Comparison of ENCODE assay signal across 22 mouse cellular contexts in genomic region chr1:142606082-142606481, GRCm38 (mm10).
"Had no signal": no experiment of that assay in that cellular context is flagged by ENCODE, and none has a peak within 500 bp of the region (broad histone marks: within the 10 kb centered on the region; RNA-seq: fewer than 3 reads in every experiment).

No protein-coding gene starts in this region.

- H3K4me2 ChIP-seq: lung, embryonic 15.5 days; midbrain, embryonic 12.5 days; neural tube, embryonic 13.5 days; neural tube, embryonic 15.5 days; stomach, embryonic 15.5 days had no signal

- H3K9ac ChIP-seq: liver, postnatal 0 days; lung, embryonic 15.5 days; midbrain, embryonic 12.5 days; neural tube, embryonic 13.5 days; neural tube, embryonic 15.5 days; stomach, embryonic 15.5 days had no signal

- H3K36me3 ChIP-seq: lung, embryonic 15.5 days; midbrain, embryonic 10.5 days; midbrain, embryonic 12.5 days; neural tube, embryonic 13.5 days; neural tube, embryonic 15.5 days; stomach, embryonic 15.5 days had no signal

- H3K4me3 ChIP-seq: lung, embryonic 15.5 days; midbrain, embryonic 10.5 days; midbrain, embryonic 12.5 days; myocyte; neural tube, embryonic 13.5 days; neural tube, embryonic 15.5 days; stomach, embryonic 15.5 days had no signal

- H3K27ac ChIP-seq: lung, embryonic 15.5 days; macrophage; midbrain, embryonic 10.5 days; midbrain, embryonic 12.5 days; neural tube, embryonic 13.5 days; neural tube, embryonic 15.5 days; stomach, embryonic 15.5 days; stomach, postnatal 0 days had no signal

- H3K27me3 ChIP-seq: lung, embryonic 15.5 days; midbrain, embryonic 12.5 days; neural tube, embryonic 13.5 days; neural tube, embryonic 15.5 days; stomach, embryonic 15.5 days had no signal

- ATAC-seq: liver, postnatal 0 days; lung, postnatal 0 days; midbrain, embryonic 16.5 days had no signal

- DNase-seq: liver, postnatal 0 days; lung, adult 2 months; lung, postnatal 14 days; lung, postnatal 36 days; midbrain, embryonic 14.5 days; retina, postnatal 1 day; right cerebral cortex, adult 18-20 months; right cerebral cortex, postnatal 25 days; right cerebral cortex, postnatal 4 days; thymus, adult 2 months; thymus, postnatal 36 days had no signal

- H3K9me3 ChIP-seq: lung, embryonic 15.5 days; midbrain, embryonic 10.5 days; midbrain, embryonic 12.5 days; neural tube, embryonic 13.5 days; neural tube, embryonic 15.5 days; stomach, embryonic 15.5 days had no signal

- H3K4me1 ChIP-seq: lung, embryonic 15.5 days; midbrain, embryonic 10.5 days; midbrain, embryonic 12.5 days; neural tube, embryonic 13.5 days; neural tube, embryonic 15.5 days; stomach, embryonic 15.5 days had no signal
